Comparison of ENCODE assay signal across 9 mouse cellular contexts in the genomic region with DNA sequence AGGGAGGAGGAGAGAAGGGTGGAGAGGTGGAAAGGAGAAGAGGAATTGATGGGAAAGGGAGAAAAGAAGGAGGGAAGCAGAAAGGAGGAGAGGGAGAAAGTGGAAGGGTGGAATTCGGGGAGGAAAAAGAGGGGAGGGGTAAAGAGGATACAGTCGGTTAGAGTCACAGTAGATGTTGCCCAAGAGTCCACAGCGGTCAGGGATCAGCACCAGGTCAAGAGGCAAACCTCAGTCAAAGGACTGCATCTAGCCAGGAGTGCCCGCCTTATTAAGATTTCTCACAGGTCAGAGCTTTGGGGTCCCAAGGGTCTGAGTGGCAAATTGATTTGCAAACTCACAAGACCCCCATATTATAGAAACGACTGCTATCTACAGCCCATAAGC. TPM values are rescaled to one million over a fixed set of nuclear protein-coding genes. Genes with fewer than 3 reads are reported as not detected.
DNase-seq lines count a peak whose midpoint lies in the region; ATAC-seq and TF ChIP-seq lines count a peak whose summit lies in the region.
"Had no signal": no experiment of that assay in that cellular context is flagged by ENCODE, and none has a peak within 500 bp of the region (broad histone marks: within the 10 kb centered on the region; RNA-seq: fewer than 3 reads in every experiment).

No protein-coding gene starts in this region.

- H3K9me3 ChIP-seq in lung, embryonic 14.5 days (ENCODE audit: low read depth, low read length): no peaks in the 10 kb centered on the region
- H3K9me3 ChIP-seq in intestine, embryonic 16.5 days (ENCODE audit: control insufficient read depth, low read length): no peaks in the 10 kb centered on the region
- H3K9me3 ChIP-seq in neural tube, embryonic 13.5 days: no peaks in the 10 kb centered on the region

- H3K27ac ChIP-seq in lung, embryonic 14.5 days (ENCODE audit: low read depth): no peak overlapping the region
- H3K27ac ChIP-seq in embryonic fibroblast, embryonic 13.5 days (ENCODE audit: insufficient read depth, low read length): no peak overlapping the region
- peak overlapping the region; percentile 90 for H3K27ac ChIP-seq in intestine, embryonic 16.5 days (ENCODE audit: low read length)
- peak overlapping the region; percentile 89; the same call in 1 of the 2 replicates for H3K27ac ChIP-seq in neural tube, embryonic 13.5 days (replicated peaks)

- peaks cover 8% of the 10 kb centered on the region for H3K4me1 ChIP-seq in lung, embryonic 14.5 days (ENCODE audit: insufficient read depth)
- no peaks in the 10 kb centered on the region for H3K4me1 ChIP-seq in embryonic fibroblast, embryonic 13.5 days (ENCODE audit: control insufficient read depth, insufficient read depth, low read length)
- H3K4me1 ChIP-seq in intestine, embryonic 16.5 days (ENCODE audit: control insufficient read depth, insufficient read depth, low read length): peaks cover 3% of the 10 kb centered on the region; the same call in 1 of the 2 replicates
- peaks cover 18% of the 10 kb centered on the region for H3K4me1 ChIP-seq in neural tube, embryonic 13.5 days (replicated peaks)

- intact Hi-C loops in left cerebral cortex, postnatal 10 days (cut with DNase I): no loop called here

- ATAC-seq in lung, embryonic 14.5 days (ENCODE audit: insufficient read depth): peak; percentile 61
- peak; percentile 57 for ATAC-seq in intestine, embryonic 16.5 days
- peak; percentile 67 for ATAC-seq in neural tube, embryonic 13.5 days (ENCODE audit: low read depth)

- H3K4me3 ChIP-seq in lung, embryonic 14.5 days (ENCODE audit: low read depth, low read length): peak overlapping the region; percentile 90
- peak overlapping the region; percentile 89 for H3K4me3 ChIP-seq in embryonic fibroblast, embryonic 13.5 days (ENCODE audit: insufficient read depth, low read length)
- peak overlapping the region; percentile 95 for H3K4me3 ChIP-seq in intestine, embryonic 16.5 days (ENCODE audit: low read length)
- peak overlapping the region; percentile 91 for H3K4me3 ChIP-seq in neural tube, embryonic 13.5 days

- no peaks in the 10 kb centered on the region for H3K36me3 ChIP-seq in lung, embryonic 14.5 days (ENCODE audit: insufficient read depth)
- H3K36me3 ChIP-seq in intestine, embryonic 16.5 days (ENCODE audit: control insufficient read depth, insufficient read depth, low read length): no peaks in the 10 kb centered on the region
- no peaks in the 10 kb centered on the region for H3K36me3 ChIP-seq in neural tube, embryonic 13.5 days

- peak overlapping the region; percentile 93 for H3K9ac ChIP-seq in lung, embryonic 14.5 days
- H3K9ac ChIP-seq in intestine, embryonic 16.5 days (ENCODE audit: low read depth, low read length): peak overlapping the region; percentile 93
- peak overlapping the region; percentile 93 for H3K9ac ChIP-seq in neural tube, embryonic 13.5 days

- H3K4me2 ChIP-seq in lung, embryonic 14.5 days: peak overlapping the region; percentile 64
- H3K4me2 ChIP-seq in intestine, embryonic 16.5 days (ENCODE audit: low read depth, low read length): peak overlapping the region; percentile 44
- peak overlapping the region; percentile 68 for H3K4me2 ChIP-seq in neural tube, embryonic 13.5 days

- DNase-seq in lung, embryonic 14.5 days: peak; percentile 28
- DNase-seq in lung, postnatal 25 days (ENCODE audit: low spot score): no peak
- no peak for DNase-seq in left cerebral cortex, postnatal 10 days (ENCODE audit: extremely low spot score in 1 of 2, low spot score in 2 of 2)
- no peak for DNase-seq in ovary, postnatal 14 days (ENCODE audit: low spot score)
- DNase-seq in urinary bladder, postnatal 14 days (ENCODE audit: low spot score): no peak

- H3K27me3 ChIP-seq in lung, embryonic 14.5 days (ENCODE audit: insufficient read depth, low read length): 0 out of 2 replicates have a peak, but pooled peaks cover 3% of the 10 kb centered on the region
- no peaks in the 10 kb centered on the region for H3K27me3 ChIP-seq in intestine, embryonic 16.5 days (replicated peaks; ENCODE audit: control insufficient read depth, insufficient read depth, low read length)
- no peaks in the 10 kb centered on the region for H3K27me3 ChIP-seq in neural tube, embryonic 13.5 days

- TF ChIP-seq POLR2A in embryonic fibroblast, embryonic 13.5 days (IDR thresholded peaks at IDR 0.05; ENCODE audit: low read depth, low read length): no peak

- TF ChIP-seq CTCF in lung, embryonic 14.5 days (IDR thresholded peaks at IDR 0.05; ENCODE audit: low read depth): no peak
- TF ChIP-seq CTCF in embryonic fibroblast, embryonic 13.5 days (IDR thresholded peaks at IDR 0.05; ENCODE audit: borderline replicate concordance, insufficient read depth, low read length): no peak

- WGBS in lung, embryonic 14.5 days: 12% methylated on average over 5 of the region's 5 CpGs
- 25% methylated on average over 5 of the region's 5 CpGs for WGBS in intestine, embryonic 16.5 days
- WGBS in neural tube, embryonic 13.5 days: 14% methylated on average over 5 of the region's 5 CpGs

RNA-seq across cellular contexts. Expression of a gene that starts 0.2 kb away (rescaled TPM):
- 0.14 TPM in 1 of 2 replicates, not detected in the other for polyA plus RNA-seq in lung, embryonic 14.5 days (2014; fragmentation: Nextera tagmentation; extraction: Ambion mirVana)
- not detected in 2 replicates for polyA plus RNA-seq in embryonic fibroblast, embryonic 13.5 days (2011; ENCODE audit: insufficient read length, low read depth, missing spikeins)
- 0.20 TPM in 1 of 2 replicates, not detected in the other for polyA plus RNA-seq in intestine, embryonic 16.5 days (2015; fragmentation: Nextera tagmentation; extraction: Ambion mirVana)
- not detected in 2 replicates for polyA plus RNA-seq in neural tube, embryonic 13.5 days (2015; fragmentation: Nextera tagmentation; extraction: Ambion mirVana)
- total RNA-seq in left cerebral cortex, postnatal 10 days (2021): under 1 TPM in 1 of 2 experiments, not detected in 1; 0.26 TPM
- total RNA-seq: common myeloid progenitor, adult 5-6 weeks had no signal

RNA-seq across cellular contexts. Expression of a gene that starts 0.3 kb away (rescaled TPM):
- polyA plus RNA-seq in lung, embryonic 14.5 days (2014; fragmentation: Nextera tagmentation; extraction: Ambion mirVana): 43.6 and 47.0 TPM in 2 replicates
- polyA plus RNA-seq in embryonic fibroblast, embryonic 13.5 days (2011; ENCODE audit: insufficient read length, low read depth, missing spikeins): 37.1 and 38.4 TPM in 2 replicates
- 21.4 and 22.1 TPM in 2 replicates for polyA plus RNA-seq in intestine, embryonic 16.5 days (2015; fragmentation: Nextera tagmentation; extraction: Ambion mirVana)
- 41.9 and 44.1 TPM in 2 replicates for polyA plus RNA-seq in neural tube, embryonic 13.5 days (2015; fragmentation: Nextera tagmentation; extraction: Ambion mirVana)
- total RNA-seq in left cerebral cortex, postnatal 10 days (2021): 10 to 100 TPM; 45.1 to 46.5 TPM

RNA-seq across cellular contexts. Expression of a gene that starts 26.7 kb away (rescaled TPM):
- polyA plus RNA-seq in lung, embryonic 14.5 days (2014; fragmentation: Nextera tagmentation; extraction: Ambion mirVana): 0.20 TPM in 1 of 2 replicates, not detected in the other
- 0.42 and 0.58 TPM in 2 replicates for polyA plus RNA-seq in embryonic fibroblast, embryonic 13.5 days (2011; ENCODE audit: insufficient read length, low read depth, missing spikeins)
- polyA plus RNA-seq in intestine, embryonic 16.5 days (2015; fragmentation: Nextera tagmentation; extraction: Ambion mirVana): 0.11 TPM in 1 of 2 replicates, not detected in the other
- not detected in 2 replicates for polyA plus RNA-seq in neural tube, embryonic 13.5 days (2015; fragmentation: Nextera tagmentation; extraction: Ambion mirVana)
- under 1 TPM; 0.41 to 0.77 TPM for total RNA-seq in left cerebral cortex, postnatal 10 days (2021)

Comparison
In these comparisons a context has a peak if more than half of its experiments do, and no peak if none do; other contexts are left out.
1. H3K27ac ChIP-seq: peak in intestine, embryonic 16.5 days (single experiment) and neural tube, embryonic 13.5 days (single experiment); none in lung, embryonic 14.5 days (single experiment) and embryonic fibroblast, embryonic 13.5 days (single experiment).
2. Peak in every context shown above with its lines, with median percentiles within 50 percentile points of each other: ATAC-seq, H3K4me2 ChIP-seq, H3K4me3 ChIP-seq and H3K9ac ChIP-seq.